Mouse (Mus musculus) yolk sac, embryonic 10.5 days (tissue): Measurements from ENCODE around the gene Rpl36.

Experiments used
- DNase-seq: peaks from one replicate; pipeline ENCODE4 v3.0.0-alpha.2; 2017; ENCODE audit warnings: low spot score

Gene Rpl36

GRCm38 (mm10) chr17:56613236-56613844 is at the start of gene Rpl36:
TSS of gene Rpl36 (plus strand) at chr17:56613416.
- DNase-seq: peak; percentile 92

DNA sequence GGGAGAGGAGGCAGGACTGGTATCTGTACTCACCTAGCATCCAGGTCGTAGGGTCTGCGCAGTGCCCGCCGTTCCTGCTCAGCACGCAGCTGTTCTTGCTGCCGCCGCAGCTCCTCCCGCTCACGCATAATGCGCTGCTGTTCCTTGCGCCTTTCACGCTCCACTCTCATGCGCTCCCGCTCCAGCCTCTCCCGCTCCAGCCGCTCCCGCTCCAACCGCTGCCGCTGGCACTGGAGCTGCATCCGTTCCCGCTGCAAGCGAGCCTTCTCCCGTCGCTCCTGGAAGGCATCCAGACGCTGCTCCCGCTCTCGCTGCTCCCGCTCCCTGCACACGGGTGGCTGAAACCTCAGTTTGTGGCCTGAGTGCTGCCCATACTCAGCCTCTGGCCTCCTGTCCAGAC is 46.9 kb upstream of the Rpl36 start:
- DNase-seq: no peak

DNA sequence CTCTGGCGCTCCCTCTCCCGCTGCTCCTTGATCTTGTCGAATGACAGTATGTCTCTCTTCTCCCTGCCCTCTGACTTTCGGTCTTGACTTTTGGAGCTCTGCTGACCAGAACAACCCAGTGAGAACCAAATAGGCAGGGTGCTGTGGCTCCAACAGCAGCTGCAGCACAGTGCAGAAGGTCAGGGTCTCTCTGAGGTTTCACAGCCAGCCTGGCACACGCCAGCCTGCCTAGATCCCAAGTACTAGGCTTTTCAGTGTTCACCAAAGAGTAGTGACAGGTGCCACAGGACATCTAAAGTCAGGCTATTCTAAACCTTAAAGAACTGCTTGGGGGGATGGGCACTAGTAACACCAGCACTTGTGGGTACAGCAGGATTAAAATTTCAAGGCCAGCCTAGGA is 46.3 kb upstream of the Rpl36 start:
- DNase-seq: no peak

DNA sequence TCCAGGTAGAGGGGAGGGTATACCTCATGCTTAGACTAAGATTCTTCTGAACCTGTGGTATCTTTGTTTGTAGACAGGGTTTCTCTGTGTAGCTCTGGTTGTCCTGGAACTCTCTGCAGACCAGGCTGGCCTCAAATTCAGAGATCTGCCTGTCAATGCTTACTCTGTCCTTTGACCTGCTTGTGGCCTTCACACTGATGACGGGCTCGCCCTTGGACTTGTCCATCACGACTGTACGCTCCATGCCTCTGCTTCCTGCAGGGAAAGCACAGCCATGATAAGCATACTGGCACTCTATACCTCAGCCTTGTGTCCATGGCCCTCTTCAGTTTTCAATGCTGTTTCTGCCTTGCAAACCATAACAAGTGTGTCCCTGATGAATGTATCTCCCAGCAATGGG is 45.8 kb upstream of the Rpl36 start:
- DNase-seq: no peak

DNA sequence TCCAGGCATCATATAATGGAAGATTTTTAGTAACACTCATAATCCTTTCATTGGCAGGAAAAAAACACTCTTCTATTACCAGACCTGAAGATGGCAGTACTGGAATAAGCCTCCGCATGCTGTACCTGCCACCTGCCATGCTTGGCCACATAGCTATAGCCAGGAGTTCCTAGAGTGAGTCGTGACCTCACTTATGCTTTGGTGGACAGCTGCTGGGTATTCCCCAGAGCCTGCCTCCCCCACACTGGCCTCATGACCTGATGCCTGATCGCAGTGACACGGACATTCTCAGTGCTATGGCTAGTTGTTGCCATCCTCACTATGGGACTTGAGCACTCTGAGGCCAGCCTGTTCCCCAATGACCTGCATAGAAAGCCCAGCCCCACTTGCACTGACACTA is 42.9 kb upstream of the Rpl36 start:
- DNase-seq: no peak

DNA sequence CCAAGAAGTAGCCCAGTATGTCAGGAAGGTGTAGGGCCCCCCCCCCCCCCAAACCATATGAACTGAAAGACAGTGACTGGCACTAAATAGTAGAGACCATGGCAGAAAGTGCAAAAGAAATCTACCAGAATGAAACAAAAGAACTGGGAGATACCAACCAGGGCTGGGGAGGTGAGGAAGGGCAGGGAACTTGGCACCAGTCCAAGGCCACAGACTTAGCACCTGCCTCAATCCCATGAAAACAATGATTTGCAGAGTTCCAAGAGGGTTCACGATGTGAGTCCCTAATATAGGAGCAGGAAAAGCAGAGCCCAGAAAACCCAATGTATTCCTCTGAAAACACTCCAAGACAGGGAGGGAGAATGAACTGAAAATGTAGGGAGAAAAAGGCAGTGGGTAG is 41.1 kb upstream of the Rpl36 start:
- DNase-seq: no peak

DNA sequence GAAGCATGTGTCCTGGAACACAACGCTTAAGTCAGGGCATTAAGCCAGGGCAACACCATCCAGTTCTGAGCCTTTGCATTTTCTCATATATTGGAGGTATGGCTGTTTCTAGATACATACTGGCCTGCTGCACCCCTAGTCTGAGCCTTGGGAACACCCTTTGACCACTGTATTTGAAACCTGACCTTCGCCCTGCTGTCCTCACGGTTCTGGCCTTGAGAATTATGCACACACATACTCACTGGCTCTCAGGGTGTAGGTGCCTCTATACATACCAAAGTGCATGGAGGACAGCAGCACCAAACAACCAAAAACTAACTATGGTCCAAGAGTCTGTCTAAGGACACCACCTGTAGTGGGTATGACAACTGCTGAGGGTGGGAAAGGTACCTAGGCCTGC is 40.3 kb upstream of the Rpl36 start:
- no peak for DNase-seq

GRCm38 (mm10) chr17:56583071-56583470 is 30.1 kb upstream of the Rpl36 start:
- DNase-seq: no peak

GRCm38 (mm10) chr17:56583611-56584256 is 29.5 kb upstream of the Rpl36 start:
- no peak for DNase-seq

DNA sequence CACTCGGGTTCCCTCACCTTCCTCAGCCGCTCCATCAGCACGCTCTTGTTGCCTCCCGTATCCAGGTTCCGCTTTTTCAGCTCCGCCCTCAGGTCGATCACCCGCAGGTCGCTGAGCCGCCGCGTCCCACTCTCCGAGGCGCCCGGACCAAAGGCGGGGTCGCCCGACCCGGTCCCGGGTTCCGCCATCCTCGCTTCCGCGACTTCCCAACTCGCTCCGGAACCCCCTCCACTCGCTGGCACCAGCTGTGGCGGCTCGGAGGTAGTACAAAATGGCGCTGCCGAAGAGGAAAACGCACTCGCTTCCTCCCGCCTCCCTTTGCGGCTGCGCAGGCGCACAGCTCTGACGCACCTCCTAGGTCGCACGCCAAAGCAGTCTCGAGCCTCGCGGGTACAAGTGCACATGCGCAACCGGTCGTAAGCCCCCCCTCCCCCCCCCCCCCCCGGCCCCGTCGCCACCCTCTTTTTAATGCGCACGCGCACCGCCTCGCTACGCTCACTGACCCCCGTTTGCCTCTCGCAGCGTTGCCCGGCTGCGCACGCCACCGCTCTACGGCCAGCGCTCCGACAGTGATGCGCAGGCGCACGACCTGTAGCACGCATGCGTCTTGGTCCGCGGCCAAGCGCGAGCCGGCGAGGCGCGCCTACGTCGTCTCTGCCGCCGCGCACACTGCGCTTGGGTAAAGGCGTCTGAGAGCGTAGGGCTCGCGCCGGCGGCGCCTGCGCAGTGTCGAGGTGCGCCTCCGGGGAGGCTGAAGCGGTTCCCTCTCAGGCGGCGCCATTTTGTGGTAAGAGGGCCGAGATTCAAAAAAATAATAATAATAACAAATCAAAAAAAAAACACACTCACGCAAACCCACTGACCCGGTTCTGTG is 28.7 kb upstream of the Rpl36 start, which contains the start of the genes Safb2 and Safb:
Gene Safb2, minus strand, starts transcription at position 329 of the 874 bp plus-strand sequence.
Gene Safb, plus strand, starts transcription at position 569 of the 874 bp plus-strand sequence.
- DNase-seq: peak; percentile 99

GRCm38 (mm10) chr17:56585171-56585821 is 27.9 kb upstream of the Rpl36 start:
- DNase-seq: peak; percentile 36

DNA sequence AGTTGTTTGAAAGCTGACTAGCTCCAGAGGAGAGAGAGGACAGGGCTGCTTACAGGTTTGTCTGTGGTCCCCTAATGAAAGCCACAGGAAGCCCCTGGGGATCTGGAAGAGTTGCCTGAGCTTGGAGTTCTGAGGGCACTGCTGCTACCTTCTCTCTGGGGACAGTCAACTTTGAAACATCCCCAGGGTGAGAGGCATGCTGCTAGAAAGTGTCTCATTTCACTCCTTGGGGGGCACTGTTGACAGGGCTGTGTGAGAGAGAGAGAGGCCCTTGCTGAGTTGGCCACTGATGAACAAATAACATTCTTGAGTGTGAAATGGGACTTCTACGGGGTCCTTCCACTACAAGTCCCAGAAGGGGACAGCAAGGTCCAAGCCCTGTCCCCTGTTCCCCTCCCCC is 25.4 kb upstream of the Rpl36 start:
- DNase-seq: no peak

DNA sequence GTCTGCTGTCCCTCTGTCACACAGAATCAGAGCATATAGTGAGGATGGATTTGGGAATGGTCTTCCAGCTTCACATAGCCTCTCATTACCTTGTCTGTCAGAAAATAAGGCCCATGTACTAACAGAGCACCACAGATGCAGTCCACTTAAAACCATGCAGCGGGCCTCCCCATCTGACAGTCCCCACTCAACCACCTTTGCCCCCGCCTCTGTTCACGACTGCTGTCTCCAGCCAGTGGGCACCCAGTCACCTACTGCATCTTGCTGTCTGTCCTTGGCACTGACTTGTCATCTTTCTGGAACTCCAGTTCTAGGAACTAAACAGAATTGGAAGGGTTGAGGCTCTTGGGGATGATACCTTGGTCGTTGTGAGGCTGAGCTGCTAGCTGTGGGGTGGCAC is 24.3 kb upstream of the Rpl36 start:
- DNase-seq: no peak

DNA sequence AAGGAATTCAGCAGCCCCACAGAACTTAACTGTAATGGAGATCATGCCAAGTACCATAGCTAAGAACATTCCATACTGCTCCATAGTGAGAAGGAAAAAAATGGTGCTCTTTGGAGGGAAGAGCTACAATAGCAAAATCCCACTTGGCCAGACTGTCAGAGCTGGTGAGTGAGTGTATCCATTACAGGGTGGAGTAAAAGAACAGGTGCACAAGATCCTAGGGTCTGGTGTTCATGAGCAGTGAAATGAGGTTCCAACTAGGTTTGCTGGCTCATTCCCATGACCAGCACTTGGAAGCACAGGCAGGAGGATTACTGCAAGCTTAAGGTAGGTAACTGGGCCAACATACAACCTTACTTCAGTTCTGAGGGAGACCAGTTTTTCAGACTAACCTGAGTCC is 20.7 kb upstream of the Rpl36 start:
- DNase-seq: no peak

DNA sequence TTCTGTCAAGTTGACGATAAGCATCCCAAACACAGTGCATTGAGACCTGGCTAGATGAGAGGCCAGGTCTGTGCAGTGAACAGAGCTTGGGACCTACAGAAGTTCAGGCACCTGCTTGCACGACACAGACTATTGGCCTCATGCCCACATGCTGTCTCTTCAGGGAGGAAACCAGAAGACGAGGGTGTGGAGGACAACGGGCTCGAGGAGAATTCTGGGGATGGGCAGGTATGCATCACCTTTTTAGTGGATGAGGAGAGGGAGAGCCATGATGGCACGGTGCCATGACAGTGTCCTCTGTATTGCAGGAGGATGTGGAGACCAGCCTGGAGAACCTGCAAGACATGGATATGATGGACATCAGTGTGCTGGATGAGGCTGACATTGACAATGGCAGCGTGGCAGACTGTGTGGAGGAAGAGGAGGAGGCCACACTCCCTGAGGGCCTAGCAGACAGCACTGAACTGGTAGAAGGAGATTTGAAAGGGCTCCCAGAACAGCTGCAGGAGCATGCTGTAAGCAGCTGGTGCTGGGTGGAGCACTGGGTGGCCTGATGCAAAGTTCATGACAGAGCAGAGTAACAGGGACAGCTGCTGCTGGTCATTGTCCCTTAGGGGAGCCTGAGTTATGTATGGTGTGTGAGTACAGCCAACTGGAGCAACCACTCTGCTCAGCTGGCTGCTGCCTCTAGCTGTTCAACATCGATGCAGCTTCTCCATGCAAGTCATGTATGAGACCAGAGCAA is 19.5 kb upstream of the Rpl36 start:
- DNase-seq: no peak

- DNase-seq: no peak
Observed at GRCm38 (mm10) chr17:56603186-56604069, 9.8 kb upstream of the Rpl36 start.

DNA sequence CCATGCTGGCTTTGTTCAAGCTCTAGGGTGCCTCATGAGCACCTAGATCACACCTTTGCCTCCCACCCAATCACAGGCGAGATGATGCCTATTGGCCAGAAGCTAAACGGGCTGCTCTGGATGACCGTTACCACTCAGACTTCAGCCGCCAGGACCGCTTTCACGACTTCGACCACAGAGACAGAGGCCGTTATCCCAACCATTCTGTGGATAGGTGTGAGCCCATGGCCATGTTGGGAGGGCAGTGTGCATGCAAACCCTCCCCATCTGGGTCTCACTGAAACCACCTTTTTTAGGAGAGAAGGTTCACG is 9.2 kb upstream of the Rpl36 start:
- DNase-seq: no peak

GRCm38 (mm10) chr17:56604422-56604821 is 8.8 kb upstream of the Rpl36 start:
- no peak for DNase-seq

- DNase-seq: no peak
Observed at GRCm38 (mm10) chr17:56605431-56605830, 7.8 kb upstream of the Rpl36 start.

- DNase-seq: no peak
Observed at GRCm38 (mm10) chr17:56607521-56608062, 5.6 kb upstream of the Rpl36 start.

- DNase-seq: no peak
Observed at GRCm38 (mm10) chr17:56608699-56609098, 4.5 kb upstream of the Rpl36 start.
